Mouse (Mus musculus) T-cell, adult 2 months (primary cell): Measurements from ENCODE around the gene Mroh9.

ENCODE experiments used
- DNase-seq: peaks from one replicate; pipeline ENCODE4 v3.0.0; 2022; ENCODE audit warnings: low spot score

Gene Mroh9

DNA sequence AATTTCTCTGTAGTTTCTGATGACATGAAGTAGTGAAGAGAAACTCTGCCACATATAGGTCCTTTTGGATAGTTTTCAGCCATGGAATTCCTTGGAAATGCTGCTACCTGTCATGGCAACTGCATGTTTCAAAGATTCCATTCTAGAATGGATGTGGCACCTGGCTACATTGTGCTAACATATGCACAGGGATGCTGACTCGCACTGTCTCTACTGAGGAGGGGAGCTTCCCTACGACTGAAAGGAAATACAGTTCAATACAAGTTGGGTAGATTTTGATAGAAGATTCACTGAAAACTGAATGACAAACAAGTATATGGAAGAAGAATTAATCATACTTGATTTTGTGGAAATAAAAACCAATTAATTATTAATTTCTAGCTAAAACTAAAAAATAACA lies at the start of gene Mroh9:
Gene Mroh9 (minus strand): TSS at position 101 of the 400 bp plus-strand sequence.
- DNase-seq, result no peak

DNA sequence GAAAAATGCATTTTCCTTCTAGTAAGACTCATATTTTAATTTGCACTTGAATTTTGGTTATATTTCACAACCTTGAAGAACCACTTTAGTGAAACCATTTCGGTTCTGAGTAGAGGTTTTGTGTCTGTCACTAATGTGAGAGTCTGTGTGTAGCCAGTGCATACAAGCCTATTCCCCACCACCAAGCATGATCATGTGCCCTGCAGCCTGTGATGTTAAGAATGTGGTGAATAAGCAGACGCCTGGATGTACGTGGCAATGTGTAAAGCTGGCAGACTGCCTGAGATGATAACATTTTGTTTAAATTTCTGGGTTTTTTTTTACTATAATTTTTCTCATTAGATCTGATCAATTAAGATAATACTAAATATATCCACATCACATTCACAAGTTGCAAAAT lies 44.5 kb upstream of the Mroh9 start:
- no peak for DNase-seq

GRCm38 (mm10) chr1:163129129-163129900 lies 43.8 kb upstream of the Mroh9 start:
- DNase-seq, result no peak

DNA sequence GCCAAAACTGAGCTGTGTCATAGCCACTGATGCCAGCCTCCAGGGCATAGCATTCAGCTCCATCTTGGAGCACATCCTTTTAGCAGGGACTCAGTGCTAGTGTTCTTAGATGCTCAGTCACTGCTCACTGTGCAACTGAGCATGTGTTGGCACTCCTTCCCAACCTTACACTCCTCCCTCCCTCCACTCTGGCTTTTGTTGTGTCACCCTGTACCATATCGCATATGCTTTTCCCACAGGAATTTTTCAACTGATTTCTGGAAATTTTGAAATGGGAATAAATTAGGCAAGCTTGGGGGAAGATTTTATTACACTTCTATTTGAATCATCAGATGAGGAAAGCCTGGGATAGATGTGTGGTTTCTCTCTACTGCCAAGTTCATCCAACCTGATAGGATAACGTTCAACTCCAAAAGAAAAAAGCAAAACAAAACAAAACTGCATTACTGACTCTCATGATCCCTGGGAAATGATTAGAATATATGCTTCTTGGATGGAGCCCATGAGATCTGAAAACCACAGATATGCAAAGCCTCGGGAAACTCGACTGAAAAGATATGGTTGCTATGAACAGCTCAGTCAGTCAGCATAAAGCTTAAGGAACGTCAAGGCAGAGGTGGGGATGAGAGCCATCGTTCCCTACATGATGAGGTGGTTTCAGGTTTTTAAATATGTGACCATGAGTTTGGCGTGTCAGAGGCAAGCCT lies 40.9 kb upstream of the Mroh9 start:
- DNase-seq, result no peak

DNA sequence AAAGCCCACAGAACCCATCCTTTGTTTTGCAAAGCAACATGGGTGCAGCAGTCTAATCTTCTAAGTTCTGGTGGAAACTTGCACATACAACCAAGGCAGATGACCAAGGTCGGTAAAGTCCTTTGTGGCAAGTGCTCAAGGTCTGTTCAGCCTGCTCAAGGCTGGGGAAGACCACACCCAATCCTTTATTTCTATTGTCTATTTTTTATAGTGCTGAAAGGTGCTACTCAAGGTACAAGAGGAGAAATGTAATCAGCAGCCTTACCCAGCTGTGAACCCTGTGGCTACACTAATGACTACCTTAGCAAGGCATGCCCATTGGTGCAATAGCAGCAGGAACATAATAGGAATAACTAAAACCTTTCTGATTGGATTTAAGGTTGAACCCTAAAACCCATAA lies 36.9 kb upstream of the Mroh9 start:
- DNase-seq, result no peak

- no peak for DNase-seq
Measured at GRCm38 (mm10) chr1:163113461-163114174, 28.1 kb upstream of the Mroh9 start.

GRCm38 (mm10) chr1:163112482-163113164 lies 27.2 kb upstream of the Mroh9 start:
- DNase-seq, result no peak

DNA sequence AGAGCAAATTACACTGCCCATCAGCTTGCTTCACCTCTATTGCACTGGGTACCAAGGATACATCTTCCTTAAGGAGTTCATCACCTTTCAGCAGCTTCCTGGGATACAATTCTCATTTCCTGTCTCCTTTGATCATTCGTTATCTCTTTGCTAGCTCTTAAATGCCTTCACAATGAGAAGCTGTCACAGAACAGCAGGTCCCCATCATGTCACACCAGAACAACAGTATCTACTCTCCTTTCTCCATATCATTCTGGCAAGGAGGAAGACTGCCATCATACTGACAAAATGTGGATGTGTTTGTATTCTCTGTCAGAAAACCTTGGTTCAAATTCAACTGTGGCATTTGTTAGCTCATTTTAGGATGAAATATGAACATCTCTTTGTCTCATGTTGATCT lies 19.5 kb upstream of the Mroh9 start:
- no peak for DNase-seq

GRCm38 (mm10) chr1:163091438-163092155 lies 6.1 kb upstream of the Mroh9 start:
- DNase-seq, result no peak

- no peak for DNase-seq
Measured at GRCm38 (mm10) chr1:163070502-163070901, 15.0 kb downstream of the Mroh9 start.

GRCm38 (mm10) chr1:163060381-163060780 lies 25.1 kb downstream of the Mroh9 start:
- DNase-seq, result no peak

DNA sequence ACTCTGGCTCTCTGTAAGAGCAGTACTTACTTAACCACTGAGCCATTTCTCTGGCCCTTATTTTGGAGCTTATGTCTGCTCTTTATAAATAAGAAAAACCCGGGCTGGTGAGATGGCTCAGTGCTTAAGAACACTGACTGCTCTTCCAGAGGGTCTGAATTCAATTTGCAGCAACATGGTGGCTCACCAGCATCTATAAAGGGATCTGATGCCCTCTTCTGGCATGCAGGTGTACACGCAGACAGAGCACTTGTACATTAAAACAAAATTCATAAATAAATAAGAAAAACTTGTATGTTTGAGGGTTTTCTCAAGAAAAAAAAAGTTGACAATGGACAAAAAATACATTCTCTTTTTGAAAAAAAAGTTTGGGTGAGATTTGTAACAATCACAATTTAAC lies 28.1 kb downstream of the Mroh9 start:
- no peak for DNase-seq

- no peak for DNase-seq
Measured at GRCm38 (mm10) chr1:163055629-163056028, 29.8 kb downstream of the Mroh9 start.

DNA sequence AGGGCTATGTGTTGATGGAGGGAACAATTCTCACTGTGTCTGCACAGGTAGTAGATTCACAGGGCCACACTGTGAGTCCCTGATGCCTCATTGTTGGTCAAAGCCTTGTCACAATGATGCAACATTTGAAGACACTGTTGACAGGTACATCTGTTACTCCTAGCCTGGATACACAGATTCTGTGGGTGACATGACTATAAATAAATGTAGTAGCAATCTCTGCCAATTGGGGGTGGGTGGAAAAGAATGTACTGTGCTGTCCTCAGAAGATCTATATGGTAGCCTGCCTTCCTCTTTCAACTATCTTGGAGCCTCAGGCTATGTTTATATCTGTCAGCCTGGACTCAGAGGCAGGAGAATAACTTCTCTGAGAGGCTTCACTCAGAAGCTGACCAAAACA lies 62.4 kb downstream of the Mroh9 start:
- DNase-seq, result no peak

- DNase-seq, result no peak
Measured at GRCm38 (mm10) chr1:163009220-163009619, 76.2 kb downstream of the Mroh9 start.

- DNase-seq, result no peak
Measured at GRCm38 (mm10) chr1:163003496-163003895, 82.0 kb downstream of the Mroh9 start.

- no peak for DNase-seq
Measured at GRCm38 (mm10) chr1:163001271-163001829, 84.1 kb downstream of the Mroh9 start.

DNA sequence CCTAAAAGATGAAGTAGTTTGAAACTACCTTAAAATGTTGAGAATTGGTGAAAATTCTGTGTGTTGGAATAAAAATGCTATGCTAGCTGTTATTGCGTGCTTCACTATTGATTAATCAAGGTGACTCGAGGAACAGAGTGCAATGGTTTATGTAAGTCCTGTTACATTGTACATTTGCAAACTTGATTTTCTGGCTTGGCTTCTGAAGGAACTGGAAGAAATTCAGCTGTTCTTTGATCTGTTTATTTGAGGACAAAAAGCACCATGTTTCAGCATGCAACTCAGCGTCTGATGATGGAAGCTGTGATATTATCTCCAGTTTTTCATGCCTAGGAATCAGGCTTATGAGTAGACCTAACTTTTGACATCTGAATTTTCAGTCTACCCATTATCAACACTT lies 97.9 kb downstream of the Mroh9 start:
- DNase-seq, result no peak

DNA sequence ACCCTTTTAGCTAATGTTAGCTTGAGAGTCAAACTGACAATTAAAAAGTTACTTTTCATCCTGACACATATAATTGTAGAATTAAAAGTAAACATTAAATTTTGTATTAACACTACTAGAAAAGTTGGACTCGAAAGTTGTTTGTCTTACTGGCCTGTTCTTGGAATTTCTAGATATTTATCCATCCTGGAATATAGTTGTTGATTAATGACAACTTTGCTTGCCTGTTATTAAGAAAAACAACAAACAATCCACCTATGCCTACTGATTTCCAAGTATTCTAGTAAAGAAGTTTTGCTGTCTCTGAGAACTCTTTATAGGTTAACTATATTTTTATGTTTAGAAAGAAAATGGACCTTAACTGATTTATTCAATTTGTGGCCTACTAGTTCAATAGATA lies 98.7 kb downstream of the Mroh9 start:
- DNase-seq, result no peak

DNA sequence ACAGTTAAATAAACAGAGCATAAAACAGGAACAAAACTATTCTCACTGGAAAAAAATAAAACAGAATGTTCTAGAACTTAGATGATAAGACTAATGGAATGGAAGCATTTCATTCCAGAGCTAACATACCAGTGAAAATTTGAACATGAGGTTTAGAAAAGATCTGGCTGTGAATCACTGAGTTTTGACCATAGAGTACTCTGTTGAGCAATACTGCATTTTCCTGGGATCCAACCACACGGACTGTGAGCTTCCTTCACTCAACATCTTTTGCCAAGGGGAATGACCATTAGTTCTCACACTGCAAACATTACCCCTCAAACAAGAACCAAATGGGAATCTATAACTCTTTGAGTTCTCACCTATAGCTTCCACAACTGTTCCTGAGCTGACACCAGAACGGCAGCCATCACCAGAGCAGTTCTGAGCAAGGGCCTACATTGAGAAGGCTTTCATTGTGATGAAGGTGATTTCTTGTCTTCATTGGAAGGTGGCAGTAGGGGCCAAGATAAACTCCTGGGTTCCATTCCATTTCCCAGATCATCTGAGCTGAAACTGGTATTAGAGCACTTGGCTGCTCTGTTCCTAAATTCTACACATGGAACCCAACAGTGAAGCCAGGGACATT lies 99.2 kb downstream of the Mroh9 start:
- no peak for DNase-seq

DNA sequence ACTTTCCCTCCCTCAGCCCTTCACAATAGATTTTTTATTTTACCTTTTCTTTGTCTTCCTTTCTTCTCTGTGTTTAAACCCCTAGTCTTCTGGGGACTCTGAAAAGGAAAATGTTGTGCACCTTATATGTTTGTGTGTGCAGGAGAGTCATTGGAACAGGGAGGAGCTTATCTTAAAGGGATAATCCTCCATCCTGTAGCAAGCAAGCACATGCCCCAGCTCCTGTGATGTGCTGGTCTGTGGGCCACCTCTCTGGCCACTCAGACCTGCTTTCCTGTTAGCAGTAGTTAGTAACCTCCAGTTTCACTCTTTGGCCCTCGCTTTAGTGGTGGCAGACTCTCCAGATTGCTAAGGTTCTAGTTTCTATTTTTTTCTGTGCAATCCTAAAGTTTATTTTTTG lies 101.0 kb downstream of the Mroh9 start, which contains the start of gene Fmo3:
Gene Fmo3 (minus strand): TSS at position 101 of the 400 bp plus-strand sequence.
- no peak for DNase-seq
